In genomic region chr6:53470559-53470958, GRCm38 (mm10) we compare ENCODE assay signal across 9 mouse cellular contexts.
A peak's percentile ranks its signal among the peaks of the same experiment; 100 is the strongest.
DNase-seq lines count a peak whose midpoint lies in the region; ATAC-seq and TF ChIP-seq lines count a peak whose summit lies in the region.
"Had no signal": no experiment of that assay in that cellular context is flagged by ENCODE, and none has a peak within 500 bp of the region (broad histone marks: within the 10 kb centered on the region; RNA-seq: fewer than 3 reads in every experiment).

No protein-coding gene starts in this region.

- WGBS in liver, embryonic 11.5 days: 48% methylated on average over 8 of the region's 8 CpGs
- WGBS in liver, postnatal 0 days (ENCODE audit: insufficient replicate concordance): 59% methylated on average over 8 of the region's 8 CpGs
- WGBS in embryonic facial prominence, embryonic 13.5 days: 46% methylated on average over 8 of the region's 8 CpGs
- 38% methylated on average over 8 of the region's 8 CpGs for WGBS in kidney, postnatal 0 days
- WGBS in stomach, embryonic 16.5 days: 28% methylated on average over 8 of the region's 8 CpGs

- no peak overlapping the region for H3K9ac ChIP-seq in liver, embryonic 11.5 days (ENCODE audit: low read depth, low read length)
- H3K9ac ChIP-seq in liver, postnatal 0 days (replicated peaks): no peak overlapping the region
- H3K9ac ChIP-seq in embryonic facial prominence, embryonic 13.5 days: no peak overlapping the region
- H3K9ac ChIP-seq in kidney, postnatal 0 days (ENCODE audit: low read depth, low read length): no peak overlapping the region
- H3K9ac ChIP-seq in stomach, embryonic 16.5 days (ENCODE audit: low read length): no peak overlapping the region
- H3K9ac ChIP-seq: liver, embryonic 12.5 days had no signal

- no peak overlapping the region for H3K4me3 ChIP-seq in liver, embryonic 11.5 days (ENCODE audit: low read depth, low read length)
- H3K4me3 ChIP-seq in liver, postnatal 0 days (ENCODE audit: low read depth, low read length): no peak overlapping the region
- H3K4me3 ChIP-seq in embryonic facial prominence, embryonic 13.5 days: no peak overlapping the region
- no peak overlapping the region for H3K4me3 ChIP-seq in kidney, postnatal 0 days (replicated peaks; ENCODE audit: low read depth, low read length)
- no peak overlapping the region for H3K4me3 ChIP-seq in stomach, embryonic 16.5 days (replicated peaks; ENCODE audit: low read length)
- H3K4me3 ChIP-seq: liver, embryonic 12.5 days had no signal

- DNase-seq in liver, embryonic 11.5 days (ENCODE audit: low spot score): peak; percentile 27
- no peak for DNase-seq in liver, postnatal 0 days
- no peak for DNase-seq in kidney, postnatal 0 days (ENCODE audit: low spot score)
- no peak for DNase-seq in thymus, postnatal 14 days

- H3K27ac ChIP-seq in liver, embryonic 11.5 days (ENCODE audit: low read depth, low read length): no peak overlapping the region
- no peak overlapping the region for H3K27ac ChIP-seq in liver, postnatal 0 days (ENCODE audit: low read depth)
- peak overlapping the region; percentile 33; the same call in 1 of the 2 replicates for H3K27ac ChIP-seq in embryonic facial prominence, embryonic 13.5 days
- no peak overlapping the region for H3K27ac ChIP-seq in kidney, postnatal 0 days
- peak overlapping the region; percentile 8; the same call in 1 of the 2 replicates for H3K27ac ChIP-seq in stomach, embryonic 16.5 days (ENCODE audit: low read length)
- H3K27ac ChIP-seq: liver, embryonic 12.5 days had no signal

- no peak for ATAC-seq in liver, embryonic 11.5 days (replicated peaks; ENCODE audit: low FRiP score)
- no peak for ATAC-seq in liver, postnatal 0 days
- ATAC-seq in embryonic facial prominence, embryonic 13.5 days (ENCODE audit: insufficient number of reproducible peaks, insufficient read depth, low FRiP score, low TSS enrichment, low read depth): no peak
- no peak for ATAC-seq in kidney, postnatal 0 days (replicated peaks; ENCODE audit: low FRiP score, low read depth)
- no peak for ATAC-seq in stomach, embryonic 16.5 days (ENCODE audit: insufficient read depth, low FRiP score)
- ATAC-seq in megakaryocyte progenitor cell, adult 5-6 weeks (replicated peaks; ENCODE audit: poor library complexity): no peak
- ATAC-seq: liver, embryonic 12.5 days; Patski had no signal

- no peaks in the 10 kb centered on the region for H3K9me3 ChIP-seq in liver, embryonic 11.5 days (ENCODE audit: control insufficient read depth, low read length)
- no peaks in the 10 kb centered on the region for H3K9me3 ChIP-seq in liver, postnatal 0 days (ENCODE audit: low read length)
- H3K9me3 ChIP-seq in embryonic facial prominence, embryonic 13.5 days: no peaks in the 10 kb centered on the region
- no peaks in the 10 kb centered on the region for H3K9me3 ChIP-seq in kidney, postnatal 0 days (replicated peaks; ENCODE audit: low read length)
- H3K9me3 ChIP-seq in stomach, embryonic 16.5 days (replicated peaks; ENCODE audit: control insufficient read depth, low read length): no peaks in the 10 kb centered on the region
- H3K9me3 ChIP-seq: liver, embryonic 12.5 days had no signal

- H3K36me3 ChIP-seq in liver, embryonic 11.5 days (ENCODE audit: control insufficient read depth, insufficient read depth, low read length): no peaks in the 10 kb centered on the region
- no peaks in the 10 kb centered on the region for H3K36me3 ChIP-seq in liver, postnatal 0 days (replicated peaks; ENCODE audit: insufficient read depth, low read length)
- H3K36me3 ChIP-seq in embryonic facial prominence, embryonic 13.5 days: no peaks in the 10 kb centered on the region
- no peaks in the 10 kb centered on the region for H3K36me3 ChIP-seq in kidney, postnatal 0 days (ENCODE audit: insufficient read depth, low read length)
- H3K36me3 ChIP-seq in stomach, embryonic 16.5 days (ENCODE audit: control insufficient read depth, insufficient read depth, low read length): no peaks in the 10 kb centered on the region
- H3K36me3 ChIP-seq: liver, embryonic 12.5 days had no signal

- H3K4me2 ChIP-seq in liver, embryonic 11.5 days: no peak overlapping the region
- no peak overlapping the region for H3K4me2 ChIP-seq in liver, postnatal 0 days (ENCODE audit: low read depth, low read length)
- H3K4me2 ChIP-seq in embryonic facial prominence, embryonic 13.5 days: no peak overlapping the region
- H3K4me2 ChIP-seq in kidney, postnatal 0 days (ENCODE audit: low read length): peak overlapping the region; percentile 4; the same call in 1 of the 2 replicates
- peak overlapping the region; percentile 28 for H3K4me2 ChIP-seq in stomach, embryonic 16.5 days (ENCODE audit: low read depth, low read length)
- H3K4me2 ChIP-seq: liver, embryonic 12.5 days had no signal

- no peaks in the 10 kb centered on the region for H3K27me3 ChIP-seq in liver, embryonic 11.5 days (replicated peaks; ENCODE audit: control insufficient read depth, insufficient read depth, low read length)
- H3K27me3 ChIP-seq in liver, postnatal 0 days (ENCODE audit: insufficient read depth, low read length): peaks cover 13% of the 10 kb centered on the region; the same call in 1 of the 2 replicates
- peaks cover 13% of the 10 kb centered on the region for H3K27me3 ChIP-seq in embryonic facial prominence, embryonic 13.5 days
- H3K27me3 ChIP-seq in kidney, postnatal 0 days (ENCODE audit: insufficient read depth, low read length): no peaks in the 10 kb centered on the region
- H3K27me3 ChIP-seq in stomach, embryonic 16.5 days (ENCODE audit: control insufficient read depth, insufficient read depth, low read length): no peaks in the 10 kb centered on the region; the same call in 1 of the 2 replicates
- H3K27me3 ChIP-seq: liver, embryonic 12.5 days; Patski had no signal

- no peak for TF ChIP-seq EP300 in liver, postnatal 0 days (IDR thresholded peaks at IDR 0.05; ENCODE audit: low read depth)

- no peak for TF ChIP-seq CTCF in liver, postnatal 0 days (IDR thresholded peaks at IDR 0.05; ENCODE audit: low read depth)
- TF ChIP-seq CTCF in kidney, postnatal 0 days (IDR thresholded peaks at IDR 0.05; ENCODE audit: low read depth): peak; percentile 9; the same call in 1 of the 2 replicates

- H3K4me1 ChIP-seq in liver, embryonic 11.5 days (replicated peaks; ENCODE audit: control insufficient read depth, insufficient read depth, low read length): no peaks in the 10 kb centered on the region
- no peaks in the 10 kb centered on the region for H3K4me1 ChIP-seq in liver, postnatal 0 days (ENCODE audit: insufficient read depth)
- H3K4me1 ChIP-seq in embryonic facial prominence, embryonic 13.5 days: peaks cover 35% of the 10 kb centered on the region
- 0 out of 2 replicates have a peak, but pooled peaks cover 6% of the 10 kb centered on the region for H3K4me1 ChIP-seq in kidney, postnatal 0 days (replicated peaks; ENCODE audit: insufficient read depth, low read length)
- peaks cover 12% of the 10 kb centered on the region for H3K4me1 ChIP-seq in stomach, embryonic 16.5 days (ENCODE audit: control insufficient read depth, insufficient read depth, low read length)
- H3K4me1 ChIP-seq: liver, embryonic 12.5 days had no signal

Comparison
In these comparisons a context has a peak if more than half of its experiments do, and no peak if none do; other contexts are left out.
1. H3K27ac ChIP-seq: peak in embryonic facial prominence, embryonic 13.5 days (single experiment) and stomach, embryonic 16.5 days (single experiment); none in liver, embryonic 11.5 days (single experiment), liver, postnatal 0 days (single experiment) and kidney, postnatal 0 days (single experiment).
2. H3K4me2 ChIP-seq: peak in kidney, postnatal 0 days (single experiment) and stomach, embryonic 16.5 days (single experiment); none in liver, embryonic 11.5 days (single experiment), liver, postnatal 0 days (single experiment) and embryonic facial prominence, embryonic 13.5 days (single experiment).